Mouse (Mus musculus) lung, embryonic 14.5 days (tissue): Measurements from ENCODE around the gene Hcn1. TPM values are rescaled to one million over a fixed set of nuclear protein-coding genes. Genes with fewer than 3 reads are reported as not detected.

ENCODE experiments used
- ATAC-seq: fragments of 200-750 bp; cut with Nextera tagmentation; 2 replicates; pipeline ENCODE4 v1.8.0; 2017; ENCODE audit warnings: mild to moderate bottlenecking, moderate TSS enrichment, moderate library complexity; ENCODE audit not compliant: insufficient read depth
- DNase-seq: peaks from one replicate; pipeline ENCODE4 v3.0.0-alpha.2; 2015
- H3K27ac ChIP-seq: fragments of 300-500 bp; sonication (generic); 2 replicates; pipeline ENCODE4 v1.5.1; 2014; ENCODE audit warnings: low read depth, mild to moderate bottlenecking, moderate library complexity
- H3K27me3 ChIP-seq: fragments of 300-500 bp; sonication (generic); 2 replicates; pipeline ENCODE4 v1.6.1; 2014; ENCODE audit warnings: low read length, control low read depth; ENCODE audit not compliant: insufficient read depth
- H3K36me3 ChIP-seq: fragments of 300-500 bp; sonication (generic); 2 replicates; pipeline ENCODE4 v1.6.1; 2014; ENCODE audit warnings: control low read depth; ENCODE audit not compliant: insufficient read depth
- H3K4me1 ChIP-seq: fragments of 300-500 bp; sonication (generic); 2 replicates; pipeline ENCODE4 v1.6.1; 2014; ENCODE audit warnings: antibody characterized with exemption, control low read depth; ENCODE audit not compliant: insufficient read depth
- H3K4me2 ChIP-seq: fragments of 300-500 bp; sonication (generic); 2 replicates; pipeline ENCODE4 v1.6.1; 2014; ENCODE audit warnings: mild to moderate bottlenecking
- H3K4me3 ChIP-seq: fragments of 300-500 bp; sonication (generic); 2 replicates; pipeline ENCODE4 v1.5.1; 2014; ENCODE audit warnings: low read depth, low read length
- H3K9ac ChIP-seq: fragments of 300-500 bp; sonication (generic); 2 replicates; pipeline ENCODE4 v1.6.1; 2014
- H3K9me3 ChIP-seq: fragments of 300-500 bp; sonication (generic); 2 replicates; pipeline ENCODE4 v1.6.1; 2016; ENCODE audit warnings: low read depth, low read length, control low read depth
- CTCF ChIP-seq: IDR thresholded peaks from 2 replicates; pipeline ENCODE4 v1.5.1; 2016; ENCODE audit warnings: antibody characterized with exemption, low read depth
- WGBS: fragments of 180-500 bp; shearing (Covaris S2); extraction: QIAGEN DNeasy Blood & Tissue Kit; methylation state at CpG from one replicate; pipeline ENCODE4 v1.1.7; 2014; 5-methylcytosine and 5-hydroxymethylcytosine counted together
- polyA plus RNA-seq: library from polyadenylated mRNA; unstranded; fragments of >200 nt; fragmentation: Nextera tagmentation; extraction: Ambion mirVana; gene quantifications from 2 replicates; pipeline ENCODE4 v1.2.1, GENCODE M21; 2014

Gene Hcn1
- polyA plus RNA-seq, 1 experiment from 2014 or later, result 0.36 TPM

DNA sequence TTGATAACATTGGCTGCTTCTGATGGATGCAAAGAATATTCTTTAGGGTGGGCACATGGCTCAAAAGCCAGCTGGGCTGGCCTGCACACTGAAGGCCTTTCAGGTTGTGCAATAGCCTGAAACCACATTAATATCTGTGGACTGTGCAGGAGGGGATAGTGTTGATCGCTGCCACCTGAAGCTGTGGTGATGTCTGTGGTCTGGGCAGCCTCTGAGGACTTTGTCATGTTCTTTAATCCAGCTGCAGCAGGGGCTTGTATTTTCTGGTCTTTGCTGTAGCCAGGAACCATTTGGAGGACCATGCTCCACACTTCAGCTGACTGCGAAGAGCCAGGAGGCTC, 250.6 kb downstream of the Hcn1 start:
- WGBS, result 86% methylated on average over 2 of the region's 2 CpGs
- ATAC-seq, result no peak; the same call in 1 of the 2 replicates
- no peak for TF ChIP-seq CTCF
- Histone ChIP-seq H3K9me3 (no peaks in the 10 kb centered on the region), H3K27me3 (no peaks in the 10 kb centered on the region), H3K4me1 (no peaks in the 10 kb centered on the region), H3K9ac (no peak overlapping the region), H3K4me3 (no peak overlapping the region), H3K4me2 (no peak overlapping the region), H3K27ac (no peak overlapping the region), H3K36me3 (no peaks in the 10 kb centered on the region)
- no peak for DNase-seq

DNA sequence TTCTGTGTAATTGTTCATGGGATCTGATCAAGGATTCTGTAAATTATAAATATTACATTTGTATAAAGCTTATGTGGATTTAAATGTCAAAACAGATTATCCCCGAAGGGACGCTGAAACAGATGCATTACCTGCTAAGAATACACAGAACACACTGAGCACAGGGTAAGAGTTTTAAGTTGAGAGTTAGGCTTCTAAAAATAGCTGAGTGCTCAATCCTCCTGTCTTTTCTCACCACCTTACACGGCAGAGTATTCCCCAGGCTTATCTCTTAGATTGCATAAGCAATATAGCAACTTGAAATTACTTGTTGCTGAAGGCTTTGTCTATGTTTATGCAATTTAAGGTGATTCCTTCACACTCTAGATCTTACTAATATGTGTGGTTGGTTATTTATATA, 256.3 kb downstream of the Hcn1 start:
- no peak for DNase-seq
- no peaks in the 10 kb centered on the region for H3K9me3 ChIP-seq
- no peak overlapping the region for H3K4me3 ChIP-seq
- ATAC-seq, result no peak
- TF ChIP-seq CTCF, result no peak
- H3K27me3 ChIP-seq, result no peaks in the 10 kb centered on the region
- H3K4me2 ChIP-seq, result no peak overlapping the region
- WGBS, result 30% methylated on average over 3 of the region's 3 CpGs
- no peaks in the 10 kb centered on the region for H3K36me3 ChIP-seq
- H3K27ac ChIP-seq, result no peak overlapping the region
- H3K4me1 ChIP-seq, result no peaks in the 10 kb centered on the region
- H3K9ac ChIP-seq, result no peak overlapping the region

DNA sequence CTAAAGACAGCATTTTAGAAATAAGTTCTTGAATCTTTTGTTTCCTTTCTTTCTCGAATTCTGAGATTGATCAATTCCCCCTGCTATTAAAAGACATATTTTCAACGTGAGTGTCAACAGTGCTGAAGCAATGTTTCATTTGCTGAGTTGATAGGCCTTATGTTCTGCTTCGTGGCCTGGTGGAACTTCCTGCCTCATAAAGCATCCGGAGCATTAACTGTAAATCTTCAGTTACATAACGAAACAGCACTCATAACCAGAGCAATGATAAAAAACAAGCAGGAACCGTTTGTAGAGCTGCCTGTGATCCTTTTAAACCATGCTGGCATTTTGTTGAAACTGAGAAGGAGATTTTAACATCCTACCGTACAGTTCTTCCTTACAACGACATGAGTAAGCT, 275.7 kb downstream of the Hcn1 start:
- no peak overlapping the region for H3K4me2 ChIP-seq
- H3K36me3 ChIP-seq, result no peaks in the 10 kb centered on the region
- ATAC-seq (no peak), DNase-seq (peak; percentile 2)
- no peak overlapping the region for H3K4me3 ChIP-seq
- 39% methylated on average over 8 of the region's 8 CpGs for WGBS
- no peak for TF ChIP-seq CTCF
- no peaks in the 10 kb centered on the region for H3K4me1 ChIP-seq
- H3K9me3 ChIP-seq, result no peaks in the 10 kb centered on the region
- H3K27ac ChIP-seq, result no peak overlapping the region
- no peaks in the 10 kb centered on the region for H3K27me3 ChIP-seq
- no peak overlapping the region for H3K9ac ChIP-seq

DNA sequence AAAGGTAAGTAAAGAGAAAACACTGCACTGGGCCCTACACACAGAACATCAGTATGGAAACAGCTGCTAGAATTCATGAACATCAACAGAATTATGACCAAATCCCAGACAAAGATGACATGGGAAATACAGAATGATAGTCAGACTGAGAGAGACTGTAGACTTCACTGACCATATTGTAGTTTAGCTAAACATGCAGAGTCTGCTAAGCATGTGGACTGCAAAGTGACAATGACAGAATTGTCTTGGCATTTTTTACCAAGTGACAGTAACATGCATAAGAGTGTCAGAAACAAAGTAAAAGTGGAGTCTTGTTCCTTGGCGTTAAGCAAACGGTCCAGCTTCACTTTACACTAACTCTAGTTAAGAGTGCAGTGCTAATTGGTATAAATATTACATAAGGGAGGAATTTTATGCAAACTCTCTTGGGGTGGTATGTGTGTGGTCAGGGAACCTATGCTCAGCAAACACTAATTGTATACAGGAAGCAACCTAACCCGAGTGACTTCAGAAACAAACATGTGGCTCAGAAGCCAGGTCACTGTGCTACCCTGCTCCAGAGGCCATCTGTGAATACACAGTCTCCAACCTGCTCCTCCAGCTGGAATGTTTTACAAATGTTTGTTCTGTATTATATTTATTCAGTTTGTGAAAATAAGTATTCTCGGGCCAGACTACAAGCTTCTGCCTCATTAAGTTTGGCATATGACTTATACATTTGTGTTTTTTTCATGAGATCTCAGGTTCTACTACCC, 278.5 kb downstream of the Hcn1 start:
- Histone ChIP-seq H3K27me3 (no peaks in the 10 kb centered on the region), H3K9me3 (no peaks in the 10 kb centered on the region), H3K4me1 (no peaks in the 10 kb centered on the region), H3K36me3 (no peaks in the 10 kb centered on the region), H3K27ac (no peak overlapping the region), H3K4me3 (no peak overlapping the region), H3K9ac (no peak overlapping the region), H3K4me2 (no peak overlapping the region)
- ATAC-seq (no peak), DNase-seq (no peak)
- TF ChIP-seq CTCF, result no peak
- WGBS, result 42% methylated on average over 4 of the region's 4 CpGs

DNA sequence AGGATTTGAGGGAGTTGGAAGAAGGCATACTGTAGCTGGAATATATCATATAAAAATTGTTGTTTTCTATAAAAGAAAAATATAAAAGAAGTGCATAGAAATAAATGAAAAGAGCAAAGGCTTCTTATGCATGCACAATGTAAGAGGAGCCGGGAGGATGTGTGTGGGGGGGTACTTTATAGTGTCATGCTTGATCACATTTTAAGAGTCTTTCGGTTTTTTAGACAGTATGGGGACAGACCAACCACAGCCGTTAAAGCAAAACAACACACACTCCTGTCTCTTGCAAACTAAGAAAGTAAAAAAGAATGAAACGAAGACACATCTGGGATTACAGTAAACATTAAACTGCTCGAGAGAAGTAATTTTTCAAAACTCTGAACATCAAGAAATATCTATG, 290.0 kb downstream of the Hcn1 start:
- no peaks in the 10 kb centered on the region for H3K27me3 ChIP-seq
- H3K9ac ChIP-seq, result no peak overlapping the region
- DNase-seq, result no peak
- no peak overlapping the region for H3K4me3 ChIP-seq
- no peak for TF ChIP-seq CTCF
- H3K9me3 ChIP-seq, result no peaks in the 10 kb centered on the region
- 69% methylated on average over 5 of the region's 5 CpGs for WGBS
- H3K4me2 ChIP-seq, result no peak overlapping the region
- ATAC-seq, result no peak
- H3K27ac ChIP-seq, result no peak overlapping the region
- no peaks in the 10 kb centered on the region for H3K36me3 ChIP-seq
- H3K4me1 ChIP-seq, result no peaks in the 10 kb centered on the region

DNA sequence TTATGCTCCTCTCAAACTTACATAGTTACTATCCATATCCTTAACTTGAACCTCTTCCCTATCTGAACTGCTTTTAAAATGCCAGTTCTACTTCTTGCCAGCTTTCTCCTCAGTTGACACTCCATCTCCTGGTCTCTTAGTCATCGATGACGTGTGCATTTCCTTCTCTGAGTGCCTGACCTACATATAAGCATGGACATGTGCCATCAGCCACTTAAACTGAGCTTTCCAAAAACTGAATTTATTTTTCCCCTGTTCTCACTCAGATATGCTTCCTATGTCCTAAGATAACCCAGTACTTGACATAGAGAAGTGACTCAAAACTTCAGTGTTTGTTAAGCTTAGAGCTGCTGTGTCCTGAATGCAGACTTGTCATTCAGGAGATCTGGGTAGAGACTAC, 295.9 kb downstream of the Hcn1 start:
- 48% methylated on average over 2 of the region's 2 CpGs for WGBS
- ATAC-seq (no peak), DNase-seq (peak; percentile 16)
- TF ChIP-seq CTCF, result no peak
- H3K9me3 ChIP-seq, result no peaks in the 10 kb centered on the region
- no peaks in the 10 kb centered on the region for H3K4me1 ChIP-seq
- no peak overlapping the region for H3K27ac ChIP-seq
- no peaks in the 10 kb centered on the region for H3K36me3 ChIP-seq
- H3K9ac ChIP-seq, result no peak overlapping the region
- no peak overlapping the region for H3K4me2 ChIP-seq
- H3K4me3 ChIP-seq, result no peak overlapping the region
- H3K27me3 ChIP-seq, result no peaks in the 10 kb centered on the region

DNA sequence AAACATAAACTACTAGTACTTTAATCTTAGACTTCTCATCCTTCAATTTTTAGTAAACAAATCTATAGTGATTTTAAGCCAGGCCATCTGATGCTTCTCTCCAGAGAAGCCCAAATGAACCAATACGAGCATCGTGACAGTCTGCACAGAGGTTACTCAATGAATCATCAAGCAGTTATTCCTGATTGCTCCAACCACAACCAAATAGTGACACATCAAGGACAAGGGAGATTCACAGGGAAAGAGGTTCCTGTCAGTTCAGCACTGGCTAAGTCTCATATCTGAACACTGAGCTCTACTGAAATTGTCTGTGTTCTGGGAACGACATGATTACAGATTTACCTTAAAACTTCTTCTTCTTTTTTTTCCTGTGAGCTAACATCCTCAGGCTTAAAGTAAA, 305.7 kb downstream of the Hcn1 start:
- no peak for TF ChIP-seq CTCF
- H3K4me3 ChIP-seq, result no peak overlapping the region
- H3K27ac ChIP-seq, result no peak overlapping the region
- WGBS, result 79% methylated on average over 3 of the region's 3 CpGs
- no peaks in the 10 kb centered on the region for H3K4me1 ChIP-seq
- no peak overlapping the region for H3K4me2 ChIP-seq
- no peak for DNase-seq
- no peaks in the 10 kb centered on the region for H3K27me3 ChIP-seq
- H3K9ac ChIP-seq, result no peak overlapping the region
- no peaks in the 10 kb centered on the region for H3K36me3 ChIP-seq
- no peak for ATAC-seq
- H3K9me3 ChIP-seq, result no peaks in the 10 kb centered on the region
